Mouse (Mus musculus) limb, embryonic 11.5 days (tissue): Measurements from ENCODE around the gene Capn10. TPM values are rescaled to one million over a fixed set of nuclear protein-coding genes. Genes with fewer than 3 reads are reported as not detected.

ENCODE experiments used
- ATAC-seq: fragments of 200-750 bp; cut with Nextera tagmentation; 2 replicates; pipeline ENCODE4 v1.8.0; 2017; ENCODE audit warnings: low read depth; ENCODE audit not compliant: insufficient number of reproducible peaks, low FRiP score, low TSS enrichment
- DNase-seq: peaks from one replicate; pipeline ENCODE4 v3.0.0-alpha.2; 2015; ENCODE audit warnings: low spot score
- H3K27ac ChIP-seq: fragments of 300-500 bp; sonication (generic); replicated peaks from 2 replicates; pipeline ENCODE4 v1.5.1; 2014; ENCODE audit warnings: low read depth, mild to moderate bottlenecking, low read length
- H3K27me3 ChIP-seq: fragments of 300-500 bp; sonication (generic); 2 replicates; pipeline ENCODE4 v1.6.1; 2014; ENCODE audit warnings: mild to moderate bottlenecking, low read length, mixed read lengths; ENCODE audit not compliant: control insufficient read depth, insufficient read depth
- H3K36me3 ChIP-seq: fragments of 300-500 bp; sonication (generic); 2 replicates; pipeline ENCODE4 v1.6.1; 2014; ENCODE audit warnings: mild to moderate bottlenecking, low read length, moderate library complexity, mixed read lengths; ENCODE audit not compliant: control insufficient read depth, insufficient read depth
- H3K4me1 ChIP-seq: fragments of 300-500 bp; sonication (generic); 2 replicates; pipeline ENCODE4 v1.6.1; 2014; ENCODE audit warnings: low read length, mixed read lengths; ENCODE audit not compliant: control insufficient read depth, insufficient read depth
- H3K4me2 ChIP-seq: fragments of 300-500 bp; sonication (generic); 2 replicates; pipeline ENCODE4 v1.6.1; 2014; ENCODE audit warnings: low read depth, mild to moderate bottlenecking, moderate library complexity; ENCODE audit not compliant: severe bottlenecking
- H3K4me3 ChIP-seq: fragments of 300-500 bp; sonication (generic); 2 replicates; pipeline ENCODE4 v1.5.1; 2014; ENCODE audit warnings: low read depth, low read length
- H3K9ac ChIP-seq: fragments of 300-500 bp; sonication (generic); 2 replicates; pipeline ENCODE4 v1.6.1; 2014; ENCODE audit warnings: mild to moderate bottlenecking, low read length
- H3K9me3 ChIP-seq: fragments of 300-500 bp; sonication (generic); 2 replicates; pipeline ENCODE4 v1.6.1; 2016; ENCODE audit warnings: low read length; ENCODE audit not compliant: control insufficient read depth
- WGBS: fragments of 180-500 bp; shearing (Covaris S2); extraction: QIAGEN DNeasy Blood & Tissue Kit; methylation state at CpG from one replicate; pipeline ENCODE4 v1.1.7; 2014; 5-methylcytosine and 5-hydroxymethylcytosine counted together
- polyA plus RNA-seq: library from polyadenylated mRNA; unstranded; fragments of >200 nt; fragmentation: Nextera tagmentation; extraction: Ambion mirVana; gene quantifications from 2 replicates; pipeline ENCODE4 v1.2.1, GENCODE M21; 2014

The Capn10 gene
- polyA plus RNA-seq, 1 experiment from 2014 or later: 31.9 TPM

- 50% methylated on average over 1 of the region's 1 CpGs for WGBS
- ATAC-seq (no peak), DNase-seq (no peak)
These were observed 3.9 kb upstream of the Capn10 start for GRCm38 (mm10) chr1:92930171-92930706.

GRCm38 (mm10) chr1:92933611-92934010 lies 565 bp upstream of the Capn10 start:
- Histone ChIP-seq H3K4me2 (peak overlapping the region; percentile 84), H3K36me3 (no peaks in the 10 kb centered on the region), H3K9ac (peak overlapping the region; percentile 75), H3K4me3 (peak overlapping the region; percentile 81), H3K9me3 (no peaks in the 10 kb centered on the region), H3K4me1 (peaks cover 10% of the 10 kb centered on the region), H3K27ac (peak overlapping the region; percentile 89), H3K27me3 (no peaks in the 10 kb centered on the region)
- ATAC-seq: no peak
- WGBS: 82% methylated on average over 4 of the region's 4 CpGs
- no peak for DNase-seq

More at GRCm38 (mm10) chr1:92930171-92930706, 3.9 kb upstream of the Capn10 start:
- H3K9me3 ChIP-seq: no peaks in the 10 kb centered on the region
- H3K27ac ChIP-seq: no peak overlapping the region
- H3K27me3 ChIP-seq: no peaks in the 10 kb centered on the region
- H3K36me3 ChIP-seq: no peaks in the 10 kb centered on the region
- H3K4me1 ChIP-seq: peaks cover 6% of the 10 kb centered on the region
- H3K4me2 ChIP-seq: no peak overlapping the region
- no peak overlapping the region for H3K4me3 ChIP-seq
- no peak overlapping the region for H3K9ac ChIP-seq

- Histone ChIP-seq H3K4me1 (peaks cover 10% of the 10 kb centered on the region), H3K9me3 (no peaks in the 10 kb centered on the region), H3K4me2 (peak overlapping the region; percentile 84), H3K27ac (0 out of 2 replicates have a peak overlapping the region, but pooled peaks have one; percentile 89), H3K27me3 (no peaks in the 10 kb centered on the region), H3K36me3 (peaks cover 7% of the 10 kb centered on the region; the same call in 1 of the 2 replicates), H3K4me3 (peak overlapping the region; percentile 81), H3K9ac (peak overlapping the region; percentile 75)
- no peak for ATAC-seq
- no peak for DNase-seq
- WGBS: 21% methylated on average over 10 of the region's 10 CpGs
These were observed 1.1 kb downstream of the Capn10 start for GRCm38 (mm10) chr1:92935054-92935962.

- no peak for DNase-seq
- Histone ChIP-seq H3K9ac (0 out of 2 replicates have a peak overlapping the region, but pooled peaks have one; percentile 35), H3K4me1 (peaks cover 10% of the 10 kb centered on the region), H3K4me3 (peak overlapping the region; percentile 8; the same call in 1 of the 2 replicates), H3K36me3 (peaks cover 8% of the 10 kb centered on the region; the same call in 1 of the 2 replicates), H3K4me2 (peak overlapping the region; percentile 84; the same call in 1 of the 2 replicates), H3K27ac (no peak overlapping the region), H3K9me3 (no peaks in the 10 kb centered on the region), H3K27me3 (no peaks in the 10 kb centered on the region)
- 70% methylated on average over 2 of the region's 2 CpGs for WGBS
- no peak for ATAC-seq
These were observed 1.8 kb downstream of the Capn10 start for GRCm38 (mm10) chr1:92935977-92936376.

GRCm38 (mm10) chr1:92936467-92936866 lies 2.3 kb downstream of the Capn10 start:
- no peak overlapping the region for H3K9ac ChIP-seq
- H3K27ac ChIP-seq: no peak overlapping the region
- H3K4me1 ChIP-seq: peaks cover 10% of the 10 kb centered on the region
- H3K9me3 ChIP-seq: no peaks in the 10 kb centered on the region
- no peak for DNase-seq
- ATAC-seq: no peak
- no peak overlapping the region for H3K4me2 ChIP-seq
- WGBS: 90% methylated on average over 3 of the region's 3 CpGs
- H3K36me3 ChIP-seq: peaks cover 8% of the 10 kb centered on the region; the same call in 1 of the 2 replicates
- H3K4me3 ChIP-seq: no peak overlapping the region
- no peaks in the 10 kb centered on the region for H3K27me3 ChIP-seq

GRCm38 (mm10) chr1:92937797-92938196 lies 3.6 kb downstream of the Capn10 start:
- Histone ChIP-seq H3K4me3 (no peak overlapping the region), H3K27ac (no peak overlapping the region), H3K9ac (no peak overlapping the region), H3K4me1 (peaks cover 10% of the 10 kb centered on the region), H3K36me3 (peaks cover 8% of the 10 kb centered on the region; the same call in 1 of the 2 replicates), H3K27me3 (no peaks in the 10 kb centered on the region), H3K9me3 (no peaks in the 10 kb centered on the region), H3K4me2 (no peak overlapping the region)
- DNase-seq (no peak), ATAC-seq (no peak)
- 87% methylated on average over 3 of the region's 3 CpGs for WGBS

- H3K4me1 ChIP-seq: peaks cover 7% of the 10 kb centered on the region; the same call in 1 of the 2 replicates
- H3K27me3 ChIP-seq: no peaks in the 10 kb centered on the region
- ATAC-seq (no peak), DNase-seq (no peak)
- no peak overlapping the region for H3K4me3 ChIP-seq
- no peaks in the 10 kb centered on the region for H3K9me3 ChIP-seq
- peaks cover 8% of the 10 kb centered on the region; the same call in 1 of the 2 replicates for H3K36me3 ChIP-seq
- WGBS: 95% methylated on average over 4 of the region's 4 CpGs
- H3K27ac ChIP-seq: no peak overlapping the region
- no peak overlapping the region for H3K9ac ChIP-seq
- H3K4me2 ChIP-seq: no peak overlapping the region
These were observed 5.6 kb downstream of the Capn10 start for GRCm38 (mm10) chr1:92939746-92940145.

GRCm38 (mm10) chr1:92943219-92943989 lies 9.2 kb downstream of the Capn10 start:
- peaks cover 12% of the 10 kb centered on the region; the same call in 1 of the 2 replicates for H3K36me3 ChIP-seq
- H3K9me3 ChIP-seq: no peaks in the 10 kb centered on the region
- 93% methylated on average over 19 of the region's 19 CpGs for WGBS
- no peak overlapping the region for H3K9ac ChIP-seq
- H3K4me3 ChIP-seq: no peak overlapping the region
- H3K4me1 ChIP-seq: no peaks in the 10 kb centered on the region
- ATAC-seq (no peak), DNase-seq (no peak)
- H3K27ac ChIP-seq: no peak overlapping the region
- H3K4me2 ChIP-seq: no peak overlapping the region
- H3K27me3 ChIP-seq: no peaks in the 10 kb centered on the region
